Mouse (Mus musculus): ENCODE results near the gene Sh2d4b. TPM values are rescaled to one million over a fixed set of nuclear protein-coding genes. Genes with fewer than 3 reads are reported as not detected.

The Sh2d4b gene
- 1 to 10 TPM; 2.7 to 7.9 TPM for total RNA-seq (2021)

- DNase-seq (ENCODE audit: low spot score in 2 of 2) = no peak
- intact Hi-C loops (cut with DNase I) = loop anchor here (10.0 kb wide), 1 partner anchor 1358 kb away; no protein-coding TSS in a partner anchor
Measured at GRCm38 (mm10) chr14:40893196-40893595, at the start of gene Sh2d4b. Gene Sh2d4b (minus strand): TSS chr14:40893266.

GRCm38 (mm10) chr14:40942429-40942828 lies 49.4 kb upstream of the Sh2d4b start:
- intact Hi-C loops (cut with DNase I) = no loop called here
- no peak for DNase-seq (ENCODE audit: low spot score in 2 of 2)

GRCm38 (mm10) chr14:40938380-40938987 lies 45.4 kb upstream of the Sh2d4b start:
- intact Hi-C loops (cut with DNase I) = no loop called here
- DNase-seq (ENCODE audit: low spot score in 2 of 2) = no peak

GRCm38 (mm10) chr14:40937052-40937451 lies 44.0 kb upstream of the Sh2d4b start:
- intact Hi-C loops (cut with DNase I) = no loop called here
- DNase-seq (ENCODE audit: low spot score in 2 of 2) = no peak

- DNase-seq (ENCODE audit: low spot score in 2 of 2) = no peak
- intact Hi-C loops (cut with DNase I) = no loop called here
Measured at GRCm38 (mm10) chr14:40935481-40935880, 42.4 kb upstream of the Sh2d4b start.

GRCm38 (mm10) chr14:40935054-40935453 lies 42.0 kb upstream of the Sh2d4b start:
- intact Hi-C loops (cut with DNase I) = no loop called here

GRCm38 (mm10) chr14:40933328-40933727 lies 40.3 kb upstream of the Sh2d4b start:
- intact Hi-C loops (cut with DNase I) = no loop called here
- DNase-seq (ENCODE audit: low spot score in 2 of 2) = no peak

More at GRCm38 (mm10) chr14:40935054-40935453, 42.0 kb upstream of the Sh2d4b start:
- DNase-seq (ENCODE audit: low spot score in 2 of 2) = no peak

GRCm38 (mm10) chr14:40932225-40932624 lies 39.2 kb upstream of the Sh2d4b start:
- intact Hi-C loops (cut with DNase I) = no loop called here
- no peak for DNase-seq (ENCODE audit: low spot score in 2 of 2)

- no peak for DNase-seq (ENCODE audit: low spot score in 2 of 2)
- intact Hi-C loops (cut with DNase I) = no loop called here
Measured at GRCm38 (mm10) chr14:40931115-40931829, 38.2 kb upstream of the Sh2d4b start.

GRCm38 (mm10) chr14:40929943-40930342 lies 36.9 kb upstream of the Sh2d4b start:
- no peak for DNase-seq (ENCODE audit: low spot score in 2 of 2)
- intact Hi-C loops (cut with DNase I) = no loop called here

- intact Hi-C loops (cut with DNase I) = no loop called here
- DNase-seq (ENCODE audit: low spot score in 2 of 2) = no peak
Measured at GRCm38 (mm10) chr14:40928897-40929296, 35.8 kb upstream of the Sh2d4b start.

- no peak for DNase-seq (ENCODE audit: low spot score in 2 of 2)
- intact Hi-C loops (cut with DNase I) = no loop called here
Measured at GRCm38 (mm10) chr14:40927041-40927440, 34.0 kb upstream of the Sh2d4b start.

GRCm38 (mm10) chr14:40924378-40925113 lies 31.5 kb upstream of the Sh2d4b start:
- intact Hi-C loops (cut with DNase I) = no loop called here
- DNase-seq (ENCODE audit: low spot score in 2 of 2) = no peak

GRCm38 (mm10) chr14:40921241-40921640 lies 28.2 kb upstream of the Sh2d4b start:
- no peak for DNase-seq (ENCODE audit: low spot score in 2 of 2)
- intact Hi-C loops (cut with DNase I) = no loop called here

GRCm38 (mm10) chr14:40919521-40919920 lies 26.5 kb upstream of the Sh2d4b start:
- no peak for DNase-seq (ENCODE audit: low spot score in 2 of 2)
- intact Hi-C loops (cut with DNase I) = no loop called here

GRCm38 (mm10) chr14:40918477-40918876 lies 25.4 kb upstream of the Sh2d4b start:
- intact Hi-C loops (cut with DNase I) = no loop called here
- DNase-seq (ENCODE audit: low spot score in 2 of 2) = no peak

- DNase-seq (ENCODE audit: low spot score in 2 of 2) = peak; percentile 81 to 86
- intact Hi-C loops (cut with DNase I) = loop anchor here (1.0 to 2.0 kb wide), 2 partner anchors 58 to 115 kb away; no protein-coding TSS in a partner anchor
Measured at GRCm38 (mm10) chr14:40917632-40918031, 24.6 kb upstream of the Sh2d4b start.

GRCm38 (mm10) chr14:40916667-40917066 lies 23.6 kb upstream of the Sh2d4b start:
- intact Hi-C loops (cut with DNase I) = loop anchor here (1.0 to 2.0 kb wide), 2 partner anchors 59 to 116 kb away; no protein-coding TSS in a partner anchor
- no peak for DNase-seq (ENCODE audit: low spot score in 2 of 2)

- DNase-seq (ENCODE audit: low spot score in 2 of 2) = no peak
- intact Hi-C loops (cut with DNase I) = loop anchor here (2.0 kb wide), 1 partner anchor 117 kb away; no protein-coding TSS in a partner anchor
Measured at GRCm38 (mm10) chr14:40915838-40916237, 22.8 kb upstream of the Sh2d4b start.

- DNase-seq (ENCODE audit: low spot score in 2 of 2) = no peak
- intact Hi-C loops (cut with DNase I) = no loop called here
Measured at GRCm38 (mm10) chr14:40914701-40915100, 21.6 kb upstream of the Sh2d4b start.
